Mouse (Mus musculus) adrenal gland, postnatal 14 days (tissue): ENCODE results near the gene Amigo2. TPM values are rescaled to one million over a fixed set of nuclear protein-coding genes. Genes with fewer than 3 reads are reported as not detected.
"Not testable (repeated sequence)": the region's sequence is repeated elsewhere in the genome, so short reads cannot be mapped to it uniquely, and the experiment has no call there.

Experiments used
- DNase-seq: peaks from one replicate; pipeline ENCODE4 v3.0.0; 2021; ENCODE audit warnings: mixed read lengths
- total RNA-seq: library from RNA; stranded (reverse); gene quantifications from 2 replicates; pipeline ENCODE4 v1.2.3, GENCODE M21; 2021

Gene Amigo2
- total RNA-seq, 1 experiment from 2014 or later: 10.2 TPM

DNA sequence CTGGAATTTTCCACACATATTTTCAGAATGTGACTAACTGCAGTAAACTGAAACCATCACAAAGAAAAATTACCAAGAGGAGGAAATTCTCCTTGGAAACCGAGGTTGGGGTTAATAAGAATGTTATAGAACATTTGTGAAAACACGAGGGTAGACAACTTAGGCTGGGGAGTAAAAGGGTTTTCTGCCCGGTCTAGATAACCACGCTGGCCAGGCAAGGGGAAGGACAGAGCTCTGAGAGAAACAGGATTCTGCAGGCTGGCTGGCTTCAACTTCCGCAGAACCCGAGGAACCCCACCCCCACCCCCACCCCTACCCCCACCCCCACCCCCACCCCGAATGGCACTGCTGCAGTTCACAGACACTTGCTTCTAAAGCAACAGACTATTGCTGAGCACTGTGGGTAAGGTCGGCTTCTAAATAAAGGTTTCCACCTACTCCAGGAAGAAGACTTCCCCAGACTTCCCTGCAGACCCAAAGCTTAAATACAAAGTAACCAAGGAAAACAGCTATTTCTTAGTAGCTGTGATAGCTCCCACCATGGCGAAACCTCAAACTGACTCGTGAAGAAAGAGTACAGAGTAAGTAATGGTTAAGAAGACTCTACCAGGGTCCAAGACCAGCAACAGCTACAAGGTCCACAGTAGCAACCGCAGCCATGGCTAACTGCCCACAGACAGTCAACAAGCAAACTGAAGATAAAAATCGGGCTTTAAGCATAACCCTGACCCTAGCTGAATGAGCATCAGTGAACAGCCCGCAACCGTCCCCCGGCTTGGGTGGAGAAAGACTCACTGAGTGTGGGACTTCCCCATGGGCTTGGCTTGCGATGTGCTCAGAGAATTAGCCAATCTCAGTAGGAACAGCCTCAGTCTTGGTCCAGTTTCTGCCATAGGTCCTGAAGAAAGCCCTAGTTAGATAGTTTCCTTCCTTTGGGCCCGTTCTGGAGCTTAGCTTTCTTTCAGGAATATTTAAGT lies 34.3 kb downstream of the Amigo2 start:
- no peak for DNase-seq

DNA sequence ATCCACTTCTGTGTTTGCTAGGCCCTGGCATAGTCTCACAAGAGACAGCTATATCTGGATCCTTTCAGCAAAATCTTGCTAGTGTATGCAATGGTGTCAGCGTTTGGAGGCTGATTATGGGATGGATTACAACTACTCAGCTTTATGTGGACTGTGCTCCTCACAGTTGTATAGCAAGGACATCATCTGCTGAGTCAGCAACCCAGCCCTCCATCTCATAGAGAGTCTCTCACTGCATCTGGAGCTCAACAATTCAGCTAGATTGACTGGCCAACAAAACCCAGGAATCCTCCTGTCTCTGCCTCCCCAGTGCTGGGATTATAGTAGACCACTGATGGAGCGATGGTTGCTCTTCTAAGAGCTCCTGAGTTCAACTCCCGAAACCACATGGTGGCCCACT lies 37.3 kb downstream of the Amigo2 start:
- not testable (repeated sequence) for DNase-seq

DNA sequence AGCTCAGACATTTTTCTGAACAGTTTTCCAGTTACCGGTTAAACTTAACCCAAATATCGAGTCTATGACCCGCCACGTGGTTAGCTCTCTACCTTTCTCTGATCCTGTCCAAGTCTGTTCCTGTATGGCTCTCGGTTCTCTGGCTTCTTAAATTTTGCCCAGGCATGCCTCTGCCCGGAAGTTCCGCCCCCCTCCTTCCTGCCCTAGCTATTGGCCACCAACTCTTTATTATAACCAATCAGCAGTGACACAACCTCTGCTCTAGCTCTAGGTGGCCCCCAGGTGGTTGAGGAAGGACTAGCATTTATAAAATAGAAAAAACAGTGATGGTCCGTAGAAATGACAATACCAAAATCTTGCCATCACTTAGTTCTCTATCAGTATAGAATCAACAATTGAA lies 40.6 kb downstream of the Amigo2 start:
- DNase-seq: no peak

DNA sequence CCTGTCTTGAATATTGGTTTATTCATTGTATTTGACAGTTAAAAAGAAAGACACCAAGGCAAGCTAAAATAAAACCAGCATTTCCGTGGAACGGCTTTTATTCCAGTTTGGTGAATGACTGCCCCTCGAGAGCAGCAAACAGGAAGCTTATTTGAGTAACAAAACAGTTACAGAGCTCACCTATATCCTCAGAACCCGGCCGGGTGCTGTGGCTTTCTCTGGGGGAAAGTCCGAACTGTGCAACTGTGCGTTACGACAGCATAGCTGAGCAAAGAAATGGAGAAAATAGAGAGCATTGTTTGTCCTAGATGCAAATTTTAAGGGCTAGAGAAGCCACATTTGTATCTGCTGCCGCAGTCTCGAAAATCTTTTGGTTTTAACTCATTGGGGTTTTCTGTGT lies 41.3 kb downstream of the Amigo2 start:
- DNase-seq: no peak

DNA sequence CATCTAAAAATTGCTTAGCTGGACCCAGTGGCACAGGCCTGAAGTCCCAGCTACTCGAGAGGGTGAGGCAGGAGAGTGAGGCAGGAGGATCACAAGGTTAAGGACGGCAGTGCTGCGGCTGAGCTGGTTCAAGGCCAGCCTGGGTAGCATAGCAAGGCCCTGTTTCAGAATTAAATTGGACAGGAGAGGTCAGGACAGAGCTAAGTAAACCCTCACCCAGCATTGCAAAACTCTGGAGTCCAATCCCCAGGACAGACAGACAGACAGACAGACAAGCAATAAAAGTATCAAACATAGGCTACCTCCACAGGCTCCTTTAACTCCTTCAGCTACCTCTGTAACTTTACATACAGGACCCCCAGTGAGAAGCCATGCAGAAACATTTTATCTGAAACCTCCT lies 42.2 kb downstream of the Amigo2 start:
- no peak for DNase-seq

DNA sequence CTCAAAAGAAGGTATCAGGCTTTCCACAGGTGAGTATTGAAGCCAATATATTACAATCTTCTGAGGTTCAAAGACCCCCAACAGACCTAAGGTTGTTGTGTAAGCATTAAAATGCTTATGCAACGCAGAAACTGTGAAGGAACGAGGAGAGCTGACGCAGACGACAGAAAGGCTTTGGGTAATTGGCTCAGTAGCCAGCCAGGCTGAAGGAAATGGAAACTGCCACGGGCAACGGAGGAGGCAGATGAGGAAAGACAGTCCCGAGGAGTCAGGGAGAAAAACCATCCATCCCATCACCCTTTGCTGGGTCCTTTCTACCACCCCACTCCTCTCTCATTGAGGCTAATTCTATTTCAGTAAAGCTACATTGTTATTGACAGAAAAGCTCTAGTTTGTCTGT lies 50.4 kb downstream of the Amigo2 start:
- no peak for DNase-seq

DNA sequence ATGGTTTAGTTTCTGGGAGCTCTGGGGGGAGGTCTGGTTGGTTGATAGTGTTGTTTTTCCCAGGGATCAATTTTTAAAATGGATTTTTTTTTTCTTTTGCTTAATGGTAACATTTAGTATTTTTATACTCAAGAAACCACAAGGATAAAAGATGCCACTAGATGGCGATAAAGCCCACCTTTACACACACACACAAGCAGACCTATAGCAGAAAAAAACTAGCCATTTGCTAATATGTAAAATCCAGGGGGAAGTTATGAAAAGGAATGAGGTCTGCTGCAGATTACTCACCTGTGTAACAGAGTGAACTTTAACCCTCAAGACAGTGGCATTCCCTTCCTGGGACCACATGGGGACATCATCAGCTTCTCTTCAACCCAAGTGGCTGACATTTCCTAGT lies 51.5 kb downstream of the Amigo2 start:
- peak; percentile 37 for DNase-seq

Other genes starting within 250 kb of the Amigo2 start
- 8.5 and 72.3 TPM in 2 replicates for gene Slc38a4, start 191.3 kb downstream of the Amigo2 start, total RNA-seq
- gene Pced1b, start 180 bp downstream of the Amigo2 start, total RNA-seq: 23.0 and 35.1 TPM in 2 replicates